Mouse (Mus musculus): ENCODE data around the gene Kbtbd8.

Gene Kbtbd8

GRCm38 (mm10) chr6:95151563-95151962, 34.5 kb downstream of the Kbtbd8 start:
- TF ChIP-seq NANOG (IDR thresholded peaks at IDR 0.05; ENCODE audit: borderline replicate concordance, low read length) (no peak), CTCF (conservative IDR thresholded peaks at IDR 0.05; ENCODE audit: low read length) (no peak), POU5F1 (IDR thresholded peaks at IDR 0.05; ENCODE audit: borderline replicate concordance, low read length) (no peak)
- Histone ChIP-seq H3K27me3 (ENCODE audit: insufficient read depth, low read length) (no peaks in the 10 kb centered on the region), H3K9me3 (ENCODE audit: low read length) (no peaks in the 10 kb centered on the region), H3K4me3 (replicated peaks; ENCODE audit: low read length) (no peak overlapping the region), H3K4me1 (replicated peaks; ENCODE audit: low read depth, low read length) (no peaks in the 10 kb centered on the region), H3K36me3 (ENCODE audit: insufficient read depth, low read length) (no peaks in the 10 kb centered on the region)

GRCm38 (mm10) chr6:95163965-95164364, 46.9 kb downstream of the Kbtbd8 start:
- Histone ChIP-seq H3K4me3 (replicated peaks; ENCODE audit: low read length) (no peak overlapping the region), H3K27me3 (ENCODE audit: insufficient read depth, low read length) (no peaks in the 10 kb centered on the region), H3K9me3 (ENCODE audit: low read length) (no peaks in the 10 kb centered on the region), H3K4me1 (replicated peaks; ENCODE audit: low read depth, low read length) (no peaks in the 10 kb centered on the region), H3K36me3 (ENCODE audit: insufficient read depth, low read length) (no peaks in the 10 kb centered on the region)
- TF ChIP-seq CTCF (conservative IDR thresholded peaks at IDR 0.05; ENCODE audit: low read length): no peak
- no peak for TF ChIP-seq POU5F1 (IDR thresholded peaks at IDR 0.05; ENCODE audit: borderline replicate concordance, low read length)
- no peak for TF ChIP-seq NANOG (IDR thresholded peaks at IDR 0.05; ENCODE audit: borderline replicate concordance, low read length)

- no peaks in the 10 kb centered on the region for H3K27me3 ChIP-seq (ENCODE audit: insufficient read depth, low read length)
- no peak overlapping the region for H3K4me3 ChIP-seq (replicated peaks; ENCODE audit: low read length)
- H3K4me1 ChIP-seq (replicated peaks; ENCODE audit: low read depth, low read length): no peaks in the 10 kb centered on the region
- no peak for TF ChIP-seq POU5F1 (IDR thresholded peaks at IDR 0.05; ENCODE audit: borderline replicate concordance, low read length)
- TF ChIP-seq NANOG (IDR thresholded peaks at IDR 0.05; ENCODE audit: borderline replicate concordance, low read length): no peak
- no peak for TF ChIP-seq CTCF (conservative IDR thresholded peaks at IDR 0.05; ENCODE audit: low read length)
- no peaks in the 10 kb centered on the region for H3K36me3 ChIP-seq (ENCODE audit: insufficient read depth, low read length)
- no peaks in the 10 kb centered on the region for H3K9me3 ChIP-seq (ENCODE audit: low read length)
These were observed 48.6 kb downstream of the Kbtbd8 start for GRCm38 (mm10) chr6:95165630-95166029.

GRCm38 (mm10) chr6:95167668-95168227, 50.7 kb downstream of the Kbtbd8 start:
- Histone ChIP-seq H3K9me3 (ENCODE audit: low read length) (no peaks in the 10 kb centered on the region), H3K4me3 (replicated peaks; ENCODE audit: low read length) (no peak overlapping the region), H3K4me1 (replicated peaks; ENCODE audit: low read depth, low read length) (no peaks in the 10 kb centered on the region), H3K27me3 (ENCODE audit: insufficient read depth, low read length) (no peaks in the 10 kb centered on the region), H3K36me3 (ENCODE audit: insufficient read depth, low read length) (no peaks in the 10 kb centered on the region)
- TF ChIP-seq NANOG (IDR thresholded peaks at IDR 0.05; ENCODE audit: borderline replicate concordance, low read length) (no peak), POU5F1 (IDR thresholded peaks at IDR 0.05; ENCODE audit: borderline replicate concordance, low read length) (no peak), CTCF (conservative IDR thresholded peaks at IDR 0.05; ENCODE audit: low read length) (no peak)

GRCm38 (mm10) chr6:95169411-95169810, 52.4 kb downstream of the Kbtbd8 start:
- H3K9me3 ChIP-seq (ENCODE audit: low read length): no peaks in the 10 kb centered on the region
- H3K27me3 ChIP-seq (ENCODE audit: insufficient read depth, low read length): no peaks in the 10 kb centered on the region
- no peaks in the 10 kb centered on the region for H3K36me3 ChIP-seq (ENCODE audit: insufficient read depth, low read length)
- TF ChIP-seq NANOG (IDR thresholded peaks at IDR 0.05; ENCODE audit: borderline replicate concordance, low read length): no peak
- no peak for TF ChIP-seq CTCF (conservative IDR thresholded peaks at IDR 0.05; ENCODE audit: low read length)
- no peak for TF ChIP-seq POU5F1 (IDR thresholded peaks at IDR 0.05; ENCODE audit: borderline replicate concordance, low read length)
- no peaks in the 10 kb centered on the region for H3K4me1 ChIP-seq (replicated peaks; ENCODE audit: low read depth, low read length)
- no peak overlapping the region for H3K4me3 ChIP-seq (replicated peaks; ENCODE audit: low read length)

- TF ChIP-seq NANOG (IDR thresholded peaks at IDR 0.05; ENCODE audit: borderline replicate concordance, low read length): no peak
- TF ChIP-seq CTCF (conservative IDR thresholded peaks at IDR 0.05; ENCODE audit: low read length): no peak
- TF ChIP-seq POU5F1 (IDR thresholded peaks at IDR 0.05; ENCODE audit: borderline replicate concordance, low read length): no peak
- Histone ChIP-seq H3K27me3 (ENCODE audit: insufficient read depth, low read length) (no peaks in the 10 kb centered on the region), H3K4me3 (replicated peaks; ENCODE audit: low read length) (no peak overlapping the region), H3K36me3 (ENCODE audit: insufficient read depth, low read length) (no peaks in the 10 kb centered on the region), H3K9me3 (ENCODE audit: low read length) (no peaks in the 10 kb centered on the region), H3K4me1 (replicated peaks; ENCODE audit: low read depth, low read length) (no peaks in the 10 kb centered on the region)
These were observed 57.5 kb downstream of the Kbtbd8 start for GRCm38 (mm10) chr6:95174311-95175143.

Measured in E14TG2a.4 (cell line).